Mouse (Mus musculus) heart, adult 2 months (tissue): Measurements from ENCODE around the gene Cstad.

Experiments
- CTCF ChIP-seq: fragments of 200-600 bp; IDR thresholded peaks from 2 replicates; pipeline ENCODE4 v1.8.1; 2022; ENCODE audit warnings: antibody characterized with exemption, mild to moderate bottlenecking, moderate library complexity
- EP300 ChIP-seq: fragments of 200-500 bp; IDR thresholded peaks from 2 replicates; pipeline ENCODE4 v1.6.1; 2011; ENCODE audit warnings: low read depth, low read length, control low read depth; ENCODE audit not compliant: insufficient read depth
- POLR2A ChIP-seq: fragments of 200-500 bp; IDR thresholded peaks from 2 replicates; pipeline ENCODE4 v1.6.1; 2011; ENCODE audit warnings: mild to moderate bottlenecking, low read depth, low read length, control low read depth; ENCODE audit not compliant: insufficient read depth

- no peak for TF ChIP-seq CTCF
- no peak for TF ChIP-seq POLR2A
- no peak for TF ChIP-seq EP300
Measured at GRCm38 (mm10) chr2:30623873-30624272, 29.0 kb downstream of the Cstad start.
